Mouse (Mus musculus): ENCODE measurements around the gene Plekhm3.

Gene Plekhm3

DNA sequence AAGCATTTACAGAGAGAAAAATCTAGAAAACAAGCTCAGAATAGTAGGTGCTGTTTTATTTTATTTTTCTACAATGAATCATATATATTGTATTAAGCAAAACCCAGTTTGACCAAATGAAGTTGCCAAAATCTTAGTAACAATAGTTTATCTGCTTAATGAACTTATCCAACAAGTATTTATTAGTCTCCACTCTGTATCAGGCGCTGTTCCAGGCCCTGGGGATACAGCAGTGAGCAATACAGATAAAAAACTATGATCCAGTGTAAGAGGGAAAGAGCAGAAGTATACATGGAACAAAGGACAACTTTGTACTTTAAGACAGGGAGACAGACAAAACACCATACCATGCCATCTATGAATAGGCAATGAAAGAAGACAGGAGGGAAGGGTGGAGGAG is 81.5 kb downstream of the Plekhm3 start:
- DNase-seq: no peak

GRCm38 (mm10) chr1:64871956-64872355 is 84.7 kb downstream of the Plekhm3 start:
- no peak for DNase-seq

DNA sequence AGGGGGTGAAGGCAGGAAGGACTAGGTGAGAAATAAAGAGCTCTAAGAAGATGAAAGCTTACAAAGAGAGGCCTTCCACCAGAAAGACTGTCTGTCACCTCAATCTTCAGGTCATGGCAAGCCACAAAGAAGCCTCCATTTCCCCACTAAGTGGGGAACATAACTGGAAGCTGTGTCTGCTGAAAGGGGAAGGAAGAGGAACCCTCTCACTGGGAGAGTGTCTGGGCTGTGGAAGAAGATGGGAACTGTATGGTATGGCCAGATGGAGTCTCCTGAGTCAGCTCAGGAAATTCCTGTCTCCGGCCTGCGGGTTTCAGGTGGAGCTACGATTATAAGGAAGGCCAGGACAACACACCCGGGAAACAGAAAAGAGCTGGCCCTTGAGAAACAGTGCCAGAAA is 88.9 kb downstream of the Plekhm3 start:
- peak in 1 of 2 experiments; percentile 30 for DNase-seq

DNA sequence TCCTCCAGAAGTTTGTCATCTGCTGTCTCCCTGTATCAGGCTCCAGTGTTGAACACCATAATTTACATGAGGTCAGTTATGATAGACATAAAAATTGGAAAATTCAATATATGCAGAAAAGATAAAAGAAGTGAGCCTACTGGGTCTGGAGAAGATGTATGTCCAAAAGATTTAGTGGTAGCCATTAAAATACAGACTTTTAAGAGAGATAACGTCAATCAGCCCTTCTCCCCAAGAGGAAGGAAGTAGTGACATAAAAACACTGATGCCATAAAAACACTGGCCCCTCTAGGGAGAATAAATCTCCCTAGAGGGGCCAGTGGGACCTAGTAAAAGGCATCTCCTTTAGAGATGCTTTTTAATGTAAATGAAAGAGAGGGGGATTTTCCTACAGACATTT is 90.5 kb downstream of the Plekhm3 start:
- DNase-seq: no peak

GRCm38 (mm10) chr1:64860235-64860920 is 96.2 kb downstream of the Plekhm3 start:
- DNase-seq: no peak

DNA sequence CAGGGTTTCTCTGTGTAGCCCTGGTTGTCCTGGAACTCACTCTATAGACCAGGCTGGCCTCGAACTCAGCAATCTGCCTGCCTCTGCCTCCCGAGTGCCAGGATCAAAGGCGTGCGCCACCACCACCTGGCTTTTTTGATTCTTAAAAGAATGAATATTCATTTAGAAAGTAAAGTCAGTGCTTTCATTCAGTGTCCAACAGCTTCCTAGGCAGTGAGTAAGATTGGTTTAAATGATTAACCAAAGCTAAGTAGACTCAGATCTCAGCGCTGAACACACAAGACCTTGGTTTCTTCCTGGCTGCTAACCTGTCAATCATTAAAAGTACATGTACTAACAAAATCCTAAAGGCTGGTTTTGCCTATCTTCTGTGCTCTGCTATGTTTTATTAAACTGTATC is 96.8 kb downstream of the Plekhm3 start:
- DNase-seq: no peak

GRCm38 (mm10) chr1:64854835-64855234 is 101.8 kb downstream of the Plekhm3 start:
- no peak for DNase-seq

DNA sequence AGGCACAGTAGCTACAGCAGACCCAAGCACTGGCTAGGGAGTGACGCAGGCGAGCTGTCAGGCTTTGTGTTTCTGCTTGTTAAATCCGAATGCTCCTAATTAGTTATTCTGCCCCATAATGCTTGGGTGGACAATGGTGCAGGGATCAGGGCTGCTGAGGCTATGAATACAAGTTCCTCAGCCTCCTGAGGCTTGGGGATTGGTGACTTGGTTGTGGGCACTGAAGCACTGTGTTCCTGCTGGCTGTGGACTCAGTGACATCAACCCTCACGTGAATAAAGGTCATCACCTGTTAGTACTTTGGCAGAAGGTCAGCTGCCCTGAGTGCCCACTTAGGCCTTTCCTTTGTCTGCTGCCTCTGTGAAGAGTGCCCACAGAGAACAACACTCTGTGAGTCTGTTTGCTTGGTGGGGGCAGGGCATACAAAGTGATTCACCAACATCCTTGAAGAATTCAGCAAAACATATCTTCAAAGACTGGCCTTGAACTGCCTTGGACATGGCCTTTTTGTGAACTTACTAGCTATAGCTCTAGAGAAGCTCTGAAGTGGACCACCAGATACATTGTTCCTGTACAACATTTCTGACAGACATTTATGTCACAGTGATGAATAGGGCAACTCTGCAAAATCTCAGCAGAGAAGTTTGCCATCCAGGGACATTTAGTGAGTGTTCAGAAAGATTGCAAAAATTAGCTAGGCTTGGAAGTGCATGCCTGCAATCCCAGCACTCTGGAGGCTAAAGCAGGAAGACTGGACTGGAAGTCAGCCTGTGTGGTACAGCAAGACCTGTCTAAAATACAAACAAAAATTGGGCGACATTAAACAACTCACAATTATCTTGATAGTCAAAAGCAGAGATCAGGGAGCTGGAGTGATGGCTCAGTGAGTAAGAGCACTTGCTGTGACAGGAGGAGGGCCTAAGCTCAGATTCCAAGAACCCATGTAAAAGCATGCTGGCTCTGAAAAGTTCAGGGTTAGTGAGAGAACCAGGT is 102.6 kb downstream of the Plekhm3 start:
- no peak for DNase-seq

DNA sequence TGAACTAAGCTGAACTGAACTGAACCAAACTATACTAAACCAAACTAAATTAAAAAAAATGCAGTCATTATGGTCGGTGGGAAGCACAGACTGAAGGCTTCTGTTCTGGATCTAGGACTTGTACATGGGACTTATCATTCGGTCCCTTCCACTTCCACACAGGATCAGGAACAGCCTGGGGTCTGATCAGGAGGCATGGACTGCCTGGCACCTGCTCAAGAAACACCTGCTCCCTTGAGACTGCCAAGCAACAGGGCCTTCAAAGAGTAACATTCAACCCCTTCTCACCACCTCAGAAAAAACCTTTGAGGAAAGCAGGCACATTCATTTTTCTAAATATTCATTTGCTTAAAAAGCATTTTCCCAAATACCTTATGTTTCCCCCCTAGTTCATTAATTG is 103.4 kb downstream of the Plekhm3 start:
- no peak for DNase-seq

- DNase-seq: no peak
Observed at GRCm38 (mm10) chr1:64852272-64852671, 104.4 kb downstream of the Plekhm3 start.

- DNase-seq: no peak
Observed at GRCm38 (mm10) chr1:64850345-64850744, 106.3 kb downstream of the Plekhm3 start.

GRCm38 (mm10) chr1:64848996-64849395 is 107.6 kb downstream of the Plekhm3 start:
- DNase-seq: no peak

DNA sequence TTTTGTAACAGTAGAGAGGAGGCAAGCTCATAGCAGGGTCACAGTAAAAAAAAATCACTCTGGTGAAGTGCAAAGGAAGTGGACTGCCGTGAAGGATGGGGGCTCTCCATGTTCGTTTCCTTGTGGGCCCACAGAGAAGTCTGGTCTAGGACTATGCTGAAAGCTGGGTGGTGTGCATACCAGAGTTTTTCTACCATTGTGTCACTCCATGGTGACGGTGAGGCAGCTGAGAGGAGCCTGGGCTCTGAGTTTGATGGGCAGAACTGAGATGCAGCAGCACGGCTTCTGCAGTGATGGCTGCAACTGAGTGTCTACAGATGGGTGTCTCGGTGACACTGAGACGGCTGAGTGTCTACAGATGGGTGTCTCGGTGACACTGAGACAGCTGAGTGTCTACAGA is 108.5 kb downstream of the Plekhm3 start:
- no peak for DNase-seq

- no peak for DNase-seq
Observed at GRCm38 (mm10) chr1:64847565-64847964, 109.1 kb downstream of the Plekhm3 start.

DNA sequence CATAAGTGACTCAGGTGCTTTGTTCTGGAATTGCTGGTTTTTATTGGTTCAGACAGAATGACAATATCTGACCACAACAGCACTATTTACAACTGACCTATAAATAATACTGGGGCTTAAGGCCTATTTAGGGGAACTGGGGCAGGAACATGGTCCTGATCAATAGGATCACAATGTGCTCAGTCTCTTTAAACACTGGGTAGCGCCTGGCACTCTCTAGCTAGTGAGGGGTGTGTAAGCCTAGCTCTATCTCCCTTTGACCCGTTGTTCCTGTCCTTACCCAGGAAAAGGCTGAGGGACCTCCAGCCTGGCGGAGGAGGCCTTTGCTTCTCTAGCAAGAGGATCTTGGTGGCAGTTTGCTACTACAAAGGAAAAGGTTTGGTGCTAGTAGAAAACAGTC is 111.6 kb downstream of the Plekhm3 start:
- DNase-seq: no peak

GRCm38 (mm10) chr1:64843900-64844616 is 112.6 kb downstream of the Plekhm3 start:
- DNase-seq: no peak

DNA sequence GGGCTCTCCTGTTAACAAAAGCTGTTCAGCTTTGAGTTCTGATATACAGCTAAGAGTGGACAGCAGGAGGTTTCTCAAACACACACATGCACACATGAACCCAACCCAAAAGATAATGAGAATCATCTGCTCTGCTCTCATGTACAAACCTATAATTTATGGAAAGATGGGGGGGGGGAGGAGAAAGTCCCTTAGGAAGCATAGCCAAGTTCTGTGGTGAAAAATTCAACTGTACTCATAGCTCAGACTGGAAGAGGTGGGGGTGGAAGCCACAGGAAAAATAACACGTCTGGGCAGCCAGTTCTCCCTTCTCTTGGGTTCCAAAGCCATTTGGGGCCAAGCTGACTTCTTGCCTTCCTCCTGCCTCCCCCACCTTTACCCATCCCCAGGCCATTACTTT is 115.7 kb downstream of the Plekhm3 start:
- DNase-seq: no peak

- DNase-seq: no peak
Observed at GRCm38 (mm10) chr1:64836584-64836983, 120.0 kb downstream of the Plekhm3 start.

DNA sequence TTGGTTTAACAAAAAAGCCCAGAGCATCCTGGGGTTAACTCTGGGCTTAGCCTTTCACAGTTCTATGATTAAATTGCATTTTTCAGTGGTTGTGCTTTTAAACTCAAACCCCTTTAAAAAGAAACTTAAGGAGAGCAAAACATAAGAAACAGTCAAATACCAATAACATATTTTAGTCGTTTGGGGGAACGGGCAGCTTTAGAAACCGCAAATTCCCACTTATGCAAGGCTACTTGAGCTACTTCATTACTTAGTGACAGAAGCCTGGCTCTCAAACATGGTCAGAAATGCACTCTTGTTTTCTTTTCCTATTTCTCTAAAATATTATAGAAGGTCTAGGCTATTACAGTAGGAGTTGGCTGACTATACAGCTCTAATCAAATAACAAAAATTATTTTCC is 120.5 kb downstream of the Plekhm3 start:
- DNase-seq: no peak

DNA sequence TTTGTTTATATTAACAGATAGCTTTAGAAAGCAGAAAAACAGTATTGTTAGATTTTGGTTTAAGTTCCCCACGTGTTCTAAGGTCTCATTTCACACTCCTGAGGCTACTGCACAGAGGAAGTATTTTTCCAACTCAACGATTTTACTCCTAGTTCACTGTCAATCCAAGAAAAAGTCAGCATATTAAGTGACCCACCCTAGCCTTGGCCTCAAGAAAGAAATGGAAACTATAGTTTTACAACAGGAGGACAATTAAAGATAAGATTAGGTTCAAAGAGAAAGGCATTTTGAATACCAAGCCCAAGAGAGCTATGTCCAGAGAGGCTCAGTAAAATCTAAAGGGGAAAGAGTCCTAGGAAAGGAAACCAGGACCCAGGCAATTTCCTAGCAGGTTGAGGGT is 125.1 kb downstream of the Plekhm3 start:
- DNase-seq: no peak

DNA sequence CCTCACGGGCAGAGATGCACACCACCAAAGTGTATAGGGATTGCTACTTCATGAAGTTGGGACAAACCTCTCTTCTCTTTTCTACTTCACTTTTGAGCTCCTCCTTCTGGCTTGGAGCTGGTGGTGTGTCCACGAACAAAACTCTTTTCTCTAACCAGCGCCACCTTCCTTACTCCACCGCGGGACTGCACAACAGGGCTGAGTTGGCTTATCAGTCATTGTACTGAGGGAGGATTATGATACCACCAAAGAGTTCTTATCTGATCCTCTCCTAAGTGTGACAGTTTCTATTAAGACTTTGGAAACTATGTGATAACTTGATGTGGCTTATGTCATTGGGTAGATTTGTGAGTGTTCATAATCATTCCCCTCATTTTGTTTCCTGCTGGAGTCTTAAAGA is 129.2 kb downstream of the Plekhm3 start:
- DNase-seq: no peak

DNA sequence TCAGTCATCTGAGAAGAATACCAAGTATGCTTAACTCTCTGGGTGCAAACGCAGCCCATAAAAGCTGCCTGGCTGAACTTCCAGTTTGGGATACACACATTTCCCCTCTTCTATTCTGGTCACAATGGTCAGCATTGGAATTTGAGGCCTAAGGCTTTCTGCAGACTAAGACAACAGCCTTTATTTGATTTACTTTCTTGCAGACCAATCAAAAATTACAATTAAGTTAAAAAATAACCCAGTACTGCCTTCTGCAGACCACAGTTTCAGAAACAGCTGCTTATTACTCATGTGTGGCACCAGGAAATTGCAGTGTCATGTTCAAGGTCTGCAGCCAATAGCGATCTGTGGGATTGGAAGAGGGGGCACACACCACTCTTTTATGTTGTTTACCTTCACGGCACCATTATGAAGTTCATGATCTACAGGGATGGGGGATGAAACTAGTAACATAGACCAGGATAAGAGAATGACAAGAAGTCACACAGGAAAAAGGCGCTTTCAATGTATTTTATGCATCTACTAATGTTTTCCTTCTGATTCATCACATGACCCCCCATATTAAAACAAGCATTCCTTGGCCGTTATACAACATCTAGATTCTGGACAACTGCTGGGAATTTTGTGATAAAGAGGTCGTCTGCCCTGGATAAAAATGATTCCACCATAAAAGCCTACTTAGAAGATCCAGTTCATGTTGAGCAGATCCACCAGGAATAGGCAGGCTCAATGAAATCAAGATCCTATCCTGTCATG is 130.1 kb downstream of the Plekhm3 start:
- DNase-seq: no peak

- no peak for DNase-seq
Observed at GRCm38 (mm10) chr1:64823564-64823963, 133.1 kb downstream of the Plekhm3 start.

Measured in cerebellum, postnatal 25 days (tissue).